In genomic region chr13:47170026-47170425, GRCm38 (mm10) we compare ENCODE assay signal across 30 mouse cellular contexts. TPM values are rescaled to one million over a fixed set of nuclear protein-coding genes. Genes with fewer than 3 reads are reported as not detected.
DNase-seq lines count a peak whose midpoint lies in the region; ATAC-seq and TF ChIP-seq lines count a peak whose summit lies in the region.
"Had no signal": no experiment of that assay in that cellular context is flagged by ENCODE, and none has a peak within 500 bp of the region (broad histone marks: within the 10 kb centered on the region; RNA-seq: fewer than 3 reads in every experiment).

No protein-coding gene starts in this region.

- peak overlapping the region; percentile 18; the same call in 1 of the 2 replicates for H3K27ac ChIP-seq in limb, embryonic 15.5 days
- H3K27ac ChIP-seq in limb, embryonic 10.5 days: no peak overlapping the region
- H3K27ac ChIP-seq in liver, embryonic 13.5 days: peak overlapping the region; percentile 75
- peak overlapping the region; percentile 91 for H3K27ac ChIP-seq in liver, postnatal 0 days (ENCODE audit: low read depth)
- H3K27ac ChIP-seq: embryonic facial prominence, embryonic 10.5 days; embryonic facial prominence, embryonic 13.5 days; forebrain, embryonic 12.5 days; forebrain, embryonic 15.5 days; heart, adult 2 months; heart, embryonic 10.5 days; heart, embryonic 13.5 days; hindbrain, embryonic 14.5 days had no signal

- no peak for DNase-seq in limb, embryonic 10.5 days (ENCODE audit: low spot score)
- no peak for DNase-seq in liver, embryonic 13.5 days
- no peak for DNase-seq in liver, postnatal 0 days
- DNase-seq in yolk sac, embryonic 10.5 days (ENCODE audit: low spot score): peak; percentile 75
- DNase-seq in Muller cell, postnatal 12 days (ENCODE audit: inconsistent ontology term): no peak
- DNase-seq: adrenal gland, adult 8-10 months; adrenal gland, postnatal 25 days; cerebellum, adult 11-12 months; cerebellum, adult 8-10 months; cerebellum, postnatal 10 days; cerebellum, postnatal 36 days; embryo, embryonic 11 days; gastrocnemius, postnatal 10 days; gastrocnemius, postnatal 36 days; heart, adult 2 months; heart, postnatal 14 days; heart, postnatal 4 days had no signal

- H3K27me3 ChIP-seq in limb, embryonic 15.5 days: no peaks in the 10 kb centered on the region
- no peaks in the 10 kb centered on the region for H3K27me3 ChIP-seq in limb, embryonic 10.5 days (ENCODE audit: low read depth, poor library complexity, severe bottlenecking)
- no peaks in the 10 kb centered on the region for H3K27me3 ChIP-seq in liver, embryonic 13.5 days
- H3K27me3 ChIP-seq in liver, postnatal 0 days (ENCODE audit: insufficient read depth, low read length): no peaks in the 10 kb centered on the region
- H3K27me3 ChIP-seq: CH12.LX; embryonic facial prominence, embryonic 13.5 days; forebrain, embryonic 12.5 days; forebrain, embryonic 15.5 days; heart, embryonic 13.5 days had no signal

- no peak for TF ChIP-seq EP300 in liver, postnatal 0 days (IDR thresholded peaks at IDR 0.05; ENCODE audit: low read depth)

- H3K4me2 ChIP-seq in limb, embryonic 15.5 days: no peak overlapping the region
- H3K4me2 ChIP-seq in liver, embryonic 13.5 days: no peak overlapping the region
- H3K4me2 ChIP-seq in liver, postnatal 0 days (ENCODE audit: low read depth, low read length): no peak overlapping the region
- H3K4me2 ChIP-seq: embryonic facial prominence, embryonic 13.5 days; forebrain, embryonic 12.5 days; forebrain, embryonic 15.5 days; heart, embryonic 13.5 days; hindbrain, embryonic 14.5 days had no signal

- H3K9me3 ChIP-seq in limb, embryonic 15.5 days: no peaks in the 10 kb centered on the region
- H3K9me3 ChIP-seq in limb, embryonic 10.5 days (replicated peaks): no peaks in the 10 kb centered on the region
- no peaks in the 10 kb centered on the region for H3K9me3 ChIP-seq in liver, embryonic 13.5 days (replicated peaks)
- no peaks in the 10 kb centered on the region for H3K9me3 ChIP-seq in liver, postnatal 0 days (ENCODE audit: low read length)
- H3K9me3 ChIP-seq: embryonic facial prominence, embryonic 10.5 days; embryonic facial prominence, embryonic 13.5 days; forebrain, embryonic 12.5 days; forebrain, embryonic 15.5 days; G1E; heart, embryonic 10.5 days; heart, embryonic 13.5 days had no signal

- H3K36me3 ChIP-seq in limb, embryonic 15.5 days: no peaks in the 10 kb centered on the region
- H3K36me3 ChIP-seq in limb, embryonic 10.5 days: no peaks in the 10 kb centered on the region
- H3K36me3 ChIP-seq in liver, embryonic 13.5 days: no peaks in the 10 kb centered on the region
- H3K36me3 ChIP-seq in liver, postnatal 0 days (replicated peaks; ENCODE audit: insufficient read depth, low read length): no peaks in the 10 kb centered on the region
- H3K36me3 ChIP-seq: embryonic facial prominence, embryonic 10.5 days; embryonic facial prominence, embryonic 13.5 days; forebrain, embryonic 12.5 days; forebrain, embryonic 15.5 days; heart, embryonic 13.5 days had no signal

- H3K4me1 ChIP-seq in limb, embryonic 15.5 days: no peaks in the 10 kb centered on the region
- H3K4me1 ChIP-seq in limb, embryonic 10.5 days: no peaks in the 10 kb centered on the region
- H3K4me1 ChIP-seq in liver, embryonic 13.5 days (replicated peaks): peaks cover 10% of the 10 kb centered on the region; the same call in 1 of the 2 replicates
- H3K4me1 ChIP-seq in liver, postnatal 0 days (ENCODE audit: insufficient read depth): peaks cover 26% of the 10 kb centered on the region
- H3K4me1 ChIP-seq: forebrain, embryonic 12.5 days; forebrain, embryonic 15.5 days had no signal

- TF ChIP-seq CTCF in liver, postnatal 0 days (IDR thresholded peaks at IDR 0.05; ENCODE audit: low read depth): no peak

- H3K9ac ChIP-seq in limb, embryonic 15.5 days: no peak overlapping the region
- no peak overlapping the region for H3K9ac ChIP-seq in liver, embryonic 13.5 days
- H3K9ac ChIP-seq in liver, postnatal 0 days (replicated peaks): no peak overlapping the region
- H3K9ac ChIP-seq: embryonic facial prominence, embryonic 13.5 days; forebrain, embryonic 12.5 days; forebrain, embryonic 15.5 days; heart, embryonic 13.5 days; hindbrain, embryonic 14.5 days had no signal

- H3K4me3 ChIP-seq in limb, embryonic 15.5 days: no peak overlapping the region
- H3K4me3 ChIP-seq in limb, embryonic 10.5 days: no peak overlapping the region
- H3K4me3 ChIP-seq in liver, embryonic 13.5 days (replicated peaks): no peak overlapping the region
- H3K4me3 ChIP-seq in liver, postnatal 0 days (ENCODE audit: low read depth, low read length): no peak overlapping the region
- H3K4me3 ChIP-seq: embryonic facial prominence, embryonic 10.5 days; embryonic facial prominence, embryonic 13.5 days; erythroblast, embryonic 14.5 days; forebrain, embryonic 12.5 days; forebrain, embryonic 15.5 days; heart, adult 2 months; heart, embryonic 10.5 days; heart, embryonic 13.5 days had no signal

- ATAC-seq in limb, embryonic 15.5 days (ENCODE audit: insufficient number of reproducible peaks, low FRiP score, low TSS enrichment, low read depth): no peak
- no peak for ATAC-seq in liver, embryonic 13.5 days (ENCODE audit: low read depth)
- peak; percentile 43; the same call in 1 of the 2 replicates for ATAC-seq in liver, postnatal 0 days
- no peak for ATAC-seq in CD4-positive, CD25-positive, alpha-beta regulatory T cell, adult 4 months
- ATAC-seq: activated CD4-positive, CD25-positive, alpha-beta regulatory T cell, adult 4 months; forebrain, embryonic 15.5 days had no signal

- 65% methylated on average over 4 of the region's 4 CpGs for WGBS in limb, embryonic 15.5 days
- WGBS in limb, embryonic 10.5 days: 85% methylated on average over 4 of the region's 4 CpGs
- 56% methylated on average over 4 of the region's 4 CpGs for WGBS in liver, embryonic 13.5 days (ENCODE audit: insufficient replicate concordance)
- WGBS in liver, postnatal 0 days (ENCODE audit: insufficient replicate concordance): 46% methylated on average over 4 of the region's 4 CpGs

RNA-seq across cellular contexts. Expression of gene Rnf144b, which starts 47.6 kb away (rescaled TPM):
- polyA plus RNA-seq in limb, embryonic 15.5 days (2015; fragmentation: Nextera tagmentation; extraction: Ambion mirVana): 3.9 and 4.4 TPM in 2 replicates
- polyA plus RNA-seq in limb, embryonic 10.5 days (2016; fragmentation: Nextera tagmentation; extraction: Ambion mirVana): 0.45 and 0.61 TPM in 2 replicates
- polyA plus RNA-seq in liver, embryonic 13.5 days (2015; fragmentation: Nextera tagmentation; extraction: Ambion mirVana): 0.93 and 0.98 TPM in 2 replicates
- polyA plus RNA-seq in liver, postnatal 0 days (2015; fragmentation: Nextera tagmentation; extraction: Ambion mirVana): 4.3 and 6.3 TPM in 2 replicates
- under 1 TPM in 1 of 2 experiments, not detected in 1; 0.08 TPM for polyA plus RNA-seq in CD4-positive, CD25-positive, alpha-beta regulatory T cell, adult 4 months (2017; shearing (Covaris generic))
- polyA plus RNA-seq: erythroblast, embryonic 14.5 days had no signal
